Mouse (Mus musculus) gastrocnemius, postnatal 14 days (tissue): ENCODE data around the gene Fancc. TPM values are rescaled to one million over a fixed set of nuclear protein-coding genes. Genes with fewer than 3 reads are reported as not detected.
A peak's percentile ranks its signal among the peaks of the same experiment; 100 is the strongest.

ENCODE experiments used
- DNase-seq: peaks from one replicate; pipeline ENCODE4 v3.0.0; 2021; ENCODE audit warnings: mixed read lengths
- intact Hi-C: fragments of 180-260 bp; cut with DNase I; formaldehyde crosslinking; loops from one replicate; pipeline ENCODE4 v1.15.1; 2025; ENCODE audit warnings: low total_unique reads
- total RNA-seq, 2 experiments: library from RNA; stranded (reverse); gene quantifications; 2 replicates each; pipeline ENCODE4 v1.2.3; 2021

Fancc gene
- total RNA-seq, 2 experiments from 2014 or later: 3.3 to 3.7 TPM

- intact Hi-C loops: no loop called here
- no peak for DNase-seq
Measured at GRCm38 (mm10) chr13:63304124-63304792, 192.8 kb downstream of the Fancc start.

- no peak for DNase-seq
- intact Hi-C loops: no loop called here
Measured at GRCm38 (mm10) chr13:63302381-63302780, 194.7 kb downstream of the Fancc start.

GRCm38 (mm10) chr13:63301764-63302209, 195.3 kb downstream of the Fancc start:
- intact Hi-C loops: no loop called here
- DNase-seq: no peak

GRCm38 (mm10) chr13:63300929-63301328, 196.1 kb downstream of the Fancc start:
- intact Hi-C loops: no loop called here

GRCm38 (mm10) chr13:63298931-63299330, 198.1 kb downstream of the Fancc start:
- intact Hi-C loops: no loop called here
- DNase-seq: no peak

More at GRCm38 (mm10) chr13:63300929-63301328, 196.1 kb downstream of the Fancc start:
- peak; percentile 61 for DNase-seq

- intact Hi-C loops: no loop called here
- no peak for DNase-seq
Measured at GRCm38 (mm10) chr13:63297933-63298332, 199.1 kb downstream of the Fancc start.

- intact Hi-C loops: no loop called here
- peak; percentile 36 for DNase-seq
Measured at GRCm38 (mm10) chr13:63297003-63297402, 200.1 kb downstream of the Fancc start.

GRCm38 (mm10) chr13:63296300-63296699, 200.8 kb downstream of the Fancc start:
- no peak for DNase-seq
- intact Hi-C loops: no loop called here

- intact Hi-C loops: no loop called here
- DNase-seq: peak; percentile 48
Measured at GRCm38 (mm10) chr13:63294359-63295193, 202.5 kb downstream of the Fancc start.

GRCm38 (mm10) chr13:63293647-63294046, 203.4 kb downstream of the Fancc start:
- no peak for DNase-seq
- intact Hi-C loops: no loop called here

- no peak for DNase-seq
- intact Hi-C loops: no loop called here
Measured at GRCm38 (mm10) chr13:63291016-63291415, 206.1 kb downstream of the Fancc start.

GRCm38 (mm10) chr13:63290126-63290525, 207.0 kb downstream of the Fancc start:
- intact Hi-C loops: no loop called here
- DNase-seq: no peak

- peak; percentile 40 for DNase-seq
- intact Hi-C loops: no loop called here
Measured at GRCm38 (mm10) chr13:63289687-63290086, 207.4 kb downstream of the Fancc start.

GRCm38 (mm10) chr13:63289152-63289551, 207.9 kb downstream of the Fancc start:
- intact Hi-C loops: no loop called here
- DNase-seq: no peak

- intact Hi-C loops: no loop called here
- DNase-seq: no peak
Measured at GRCm38 (mm10) chr13:63286483-63287102, 210.5 kb downstream of the Fancc start.

- no peak for DNase-seq
- intact Hi-C loops: no loop called here
Measured at GRCm38 (mm10) chr13:63284748-63285147, 212.3 kb downstream of the Fancc start.

- intact Hi-C loops: no loop called here
- DNase-seq: no peak
Measured at GRCm38 (mm10) chr13:63283236-63283635, 213.8 kb downstream of the Fancc start.

- no peak for DNase-seq
- intact Hi-C loops: no loop called here
Measured at GRCm38 (mm10) chr13:63281206-63281605, 215.9 kb downstream of the Fancc start.

- intact Hi-C loops: no loop called here
- no peak for DNase-seq
Measured at GRCm38 (mm10) chr13:63280344-63280743, 216.7 kb downstream of the Fancc start.

GRCm38 (mm10) chr13:63279807-63280206, 217.3 kb downstream of the Fancc start:
- intact Hi-C loops: no loop called here
- DNase-seq: no peak
